Mouse (Mus musculus) limb, embryonic 13.5 days (tissue): ENCODE results near the gene Ccdc115. TPM values are rescaled to one million over a fixed set of nuclear protein-coding genes. Genes with fewer than 3 reads are reported as not detected.
A peak's percentile ranks its signal among the peaks of the same experiment; 100 is the strongest.

Experiments
- ATAC-seq: fragments of 200-750 bp; cut with Nextera tagmentation; 2 replicates; pipeline ENCODE4 v1.8.0; 2017; ENCODE audit warnings: low read depth, moderate number of reproducible peaks, moderate TSS enrichment; ENCODE audit not compliant: low FRiP score
- H3K27ac ChIP-seq: fragments of 300-500 bp; sonication (generic); 2 replicates; pipeline ENCODE4 v1.5.1; 2015; ENCODE audit warnings: inconsistent platforms, mild to moderate bottlenecking, moderate library complexity
- H3K27me3 ChIP-seq: fragments of 300-500 bp; sonication (generic); 2 replicates; pipeline ENCODE4 v1.6.1; 2015; ENCODE audit warnings: mild to moderate bottlenecking, inconsistent platforms
- H3K36me3 ChIP-seq: fragments of 300-500 bp; sonication (generic); 2 replicates; pipeline ENCODE4 v1.6.1; 2015; ENCODE audit warnings: inconsistent platforms, mild to moderate bottlenecking, moderate library complexity
- H3K4me1 ChIP-seq: fragments of 300-500 bp; sonication (generic); 2 replicates; pipeline ENCODE4 v1.6.1; 2015; ENCODE audit warnings: inconsistent platforms
- H3K4me2 ChIP-seq: fragments of 300-500 bp; sonication (generic); replicated peaks from 2 replicates; pipeline ENCODE4 v1.6.1; 2015; ENCODE audit warnings: inconsistent platforms, mild to moderate bottlenecking, moderate library complexity
- H3K4me3 ChIP-seq: fragments of 300-500 bp; sonication (generic); 2 replicates; pipeline ENCODE4 v1.5.1; 2015; ENCODE audit warnings: moderate library complexity, mild to moderate bottlenecking, inconsistent platforms
- H3K9ac ChIP-seq: fragments of 300-500 bp; sonication (generic); 2 replicates; pipeline ENCODE4 v1.6.1; 2015; ENCODE audit warnings: mild to moderate bottlenecking, inconsistent platforms
- H3K9me3 ChIP-seq: fragments of 300-500 bp; sonication (generic); 2 replicates; pipeline ENCODE4 v1.6.1; 2016; ENCODE audit warnings: inconsistent platforms
- WGBS: fragments of 180-500 bp; shearing (Covaris S2); methylation state at CpG from one replicate; pipeline ENCODE4 v1.1.7; 2015; 5-methylcytosine and 5-hydroxymethylcytosine counted together
- microRNA-seq: library from miRNA; unstranded; fragments of <30 nt; microRNA quantifications from one replicate; pipeline ENCODE4, GENCODE M21; 2016
- polyA plus RNA-seq: library from polyadenylated mRNA; unstranded; fragments of >200 nt; fragmentation: Nextera tagmentation; extraction: Ambion mirVana; gene quantifications from 2 replicates; pipeline ENCODE4 v1.2.1, GENCODE M21; 2015

Ccdc115 gene
- polyA plus RNA-seq, 1 experiment from 2014 or later, result 51.5 TPM

GRCm38 (mm10) chr1:34389234-34389891 lies 50.1 kb downstream of the Ccdc115 start:
- WGBS, result 88% methylated on average over 6 of the region's 6 CpGs

GRCm38 (mm10) chr1:34388849-34389233 lies 50.6 kb downstream of the Ccdc115 start:
- no peak overlapping the region for H3K27ac ChIP-seq
- no peak overlapping the region for H3K4me2 ChIP-seq
- H3K9ac ChIP-seq, result no peak overlapping the region
- ATAC-seq, result no peak
- H3K4me1 ChIP-seq, result no peaks in the 10 kb centered on the region
- WGBS, result 91% methylated on average over 11 of the region's 11 CpGs
- no peak overlapping the region for H3K4me3 ChIP-seq
- no peaks in the 10 kb centered on the region for H3K27me3 ChIP-seq
- H3K36me3 ChIP-seq, result no peaks in the 10 kb centered on the region
- no peaks in the 10 kb centered on the region for H3K9me3 ChIP-seq

More at GRCm38 (mm10) chr1:34389234-34389891, 50.1 kb downstream of the Ccdc115 start:
- H3K4me2 ChIP-seq, result no peak overlapping the region
- no peaks in the 10 kb centered on the region for H3K9me3 ChIP-seq
- no peaks in the 10 kb centered on the region for H3K27me3 ChIP-seq
- no peaks in the 10 kb centered on the region for H3K4me1 ChIP-seq
- no peak overlapping the region for H3K27ac ChIP-seq
- no peak overlapping the region for H3K9ac ChIP-seq
- no peak overlapping the region for H3K4me3 ChIP-seq
- no peak for ATAC-seq
- no peaks in the 10 kb centered on the region for H3K36me3 ChIP-seq

DNA sequence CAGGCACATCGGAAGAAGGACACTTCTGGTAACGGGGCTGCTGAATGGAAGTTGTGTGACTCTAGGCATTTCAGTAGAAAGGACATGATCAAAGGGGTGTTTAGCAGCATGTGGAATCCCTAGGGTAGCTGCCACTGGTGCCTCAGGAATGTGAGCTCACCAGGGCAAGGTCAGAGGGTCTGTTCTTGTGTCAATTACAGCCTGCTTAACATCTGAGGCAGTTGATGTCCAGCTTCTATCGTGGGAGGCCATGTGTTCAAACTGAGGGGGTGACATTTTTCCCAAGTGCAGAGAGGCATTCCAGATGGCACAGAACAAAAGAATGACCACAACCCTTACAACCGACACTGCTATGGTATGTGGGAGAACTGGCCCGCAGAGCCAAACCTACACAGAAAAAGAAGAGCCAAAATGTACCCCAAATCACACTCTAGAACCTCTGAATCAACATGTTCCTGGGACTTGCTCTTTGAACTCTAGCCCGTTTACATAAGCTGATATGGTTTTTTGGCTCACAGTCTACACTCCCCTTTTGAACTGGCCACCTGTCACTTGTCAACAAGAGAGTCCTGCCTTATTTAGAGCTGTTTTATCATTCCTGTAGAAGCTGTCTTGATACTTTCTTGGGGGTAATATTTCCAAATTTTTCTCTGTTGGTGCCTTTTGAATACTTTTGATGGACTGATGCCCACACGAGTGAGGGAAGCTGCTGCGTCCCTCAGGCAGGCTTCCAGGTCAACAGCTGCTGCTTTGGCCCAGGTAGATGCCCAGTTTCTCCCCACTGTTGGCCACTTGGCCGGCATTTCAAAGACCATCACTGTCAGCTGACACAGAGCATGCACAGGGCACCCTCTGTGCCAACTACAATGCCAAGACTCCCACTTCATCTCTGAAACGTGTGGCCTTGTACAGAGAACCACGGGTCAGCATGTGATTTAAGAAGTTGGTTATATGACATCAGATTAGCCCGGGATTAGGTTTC lies 51.8 kb downstream of the Ccdc115 start:
- H3K4me2 ChIP-seq, result no peak overlapping the region
- H3K9me3 ChIP-seq, result no peaks in the 10 kb centered on the region
- H3K4me1 ChIP-seq, result no peaks in the 10 kb centered on the region
- no peak for ATAC-seq
- H3K27ac ChIP-seq, result no peak overlapping the region
- no peaks in the 10 kb centered on the region for H3K36me3 ChIP-seq
- 66% methylated on average over 12 of the region's 12 CpGs for WGBS
- H3K27me3 ChIP-seq, result no peaks in the 10 kb centered on the region
- H3K4me3 ChIP-seq, result no peak overlapping the region
- no peak overlapping the region for H3K9ac ChIP-seq

Small RNA genes lying within 50 kb of the gene (microRNA-seq; reads per million reads assigned to microRNA genes)
- gene Mir5103, result 2.4 reads per million, percentile 8 among the genes with 10 or more reads in this experiment

Other genes with a start within 250 kb of the Ccdc115 start
- gene Imp4, start 179 bp upstream of the Ccdc115 start, polyA plus RNA-seq, result 74.9 and 81.3 TPM in 2 replicates
- gene Ptpn18, start 20.1 kb upstream of the Ccdc115 start, polyA plus RNA-seq, result 12.5 and 19.3 TPM in 2 replicates
- not detected in 2 replicates for gene Prss39, start 58.7 kb upstream of the Ccdc115 start, polyA plus RNA-seq
- 0.19 and 0.24 TPM in 2 replicates for gene Cfc1, start 96.0 kb upstream of the Ccdc115 start, polyA plus RNA-seq
- gene Prss40, start 121.3 kb upstream of the Ccdc115 start, polyA plus RNA-seq, result 0.11 TPM in 1 of 2 replicates, not detected in the other
- 0.04 and 0.09 TPM in 2 replicates for gene Amer3, start 140.0 kb upstream of the Ccdc115 start, polyA plus RNA-seq